Mouse (Mus musculus) layer of hippocampus, adult 2 months (tissue): ENCODE data around the gene Guk1. TPM values are rescaled to one million over a fixed set of nuclear protein-coding genes. Genes with fewer than 3 reads are reported as not detected.
A peak's percentile ranks its signal among the peaks of the same experiment; 100 is the strongest.

Experiments used
- DNase-seq, 2 experiments: peaks; one replicate each; pipeline ENCODE4 v3.0.0; 2022; ENCODE audit warnings: low spot score in 2 of 2
- H3K27ac ChIP-seq: fragments of 200-600 bp; 2 replicates; pipeline ENCODE4 v1.8.1; 2022
- H3K4me3 ChIP-seq: fragments of 200-600 bp; 2 replicates; pipeline ENCODE4 v1.8.1; 2022; ENCODE audit warnings: mild to moderate bottlenecking
- CTCF ChIP-seq: fragments of 200-600 bp; conservative IDR thresholded peaks from 2 replicates; pipeline ENCODE4 v1.8.1; 2022; ENCODE audit warnings: antibody characterized with exemption, mild to moderate bottlenecking, moderate library complexity
- total RNA-seq, 2 experiments: library from RNA; stranded (reverse); gene quantifications; 2 replicates each; pipeline ENCODE4 v1.2.3; 2021

Guk1 gene
- total RNA-seq, 2 experiments from 2014 or later, result 134 to 136 TPM

- DNase-seq, result peak; percentile 96
- Histone ChIP-seq H3K4me3 (peak within 1 kb of the TSS; percentile 100), H3K27ac (peak within 1 kb of the TSS; percentile 90)
- no peak for TF ChIP-seq CTCF
Observed at GRCm38 (mm10) chr11:59208153-59208831, 16.3 kb upstream of the Guk1 start, which contains the start of gene 2310033P09Rik. Gene 2310033P09Rik, plus strand, starts transcription at chr11:59208321.

DNA sequence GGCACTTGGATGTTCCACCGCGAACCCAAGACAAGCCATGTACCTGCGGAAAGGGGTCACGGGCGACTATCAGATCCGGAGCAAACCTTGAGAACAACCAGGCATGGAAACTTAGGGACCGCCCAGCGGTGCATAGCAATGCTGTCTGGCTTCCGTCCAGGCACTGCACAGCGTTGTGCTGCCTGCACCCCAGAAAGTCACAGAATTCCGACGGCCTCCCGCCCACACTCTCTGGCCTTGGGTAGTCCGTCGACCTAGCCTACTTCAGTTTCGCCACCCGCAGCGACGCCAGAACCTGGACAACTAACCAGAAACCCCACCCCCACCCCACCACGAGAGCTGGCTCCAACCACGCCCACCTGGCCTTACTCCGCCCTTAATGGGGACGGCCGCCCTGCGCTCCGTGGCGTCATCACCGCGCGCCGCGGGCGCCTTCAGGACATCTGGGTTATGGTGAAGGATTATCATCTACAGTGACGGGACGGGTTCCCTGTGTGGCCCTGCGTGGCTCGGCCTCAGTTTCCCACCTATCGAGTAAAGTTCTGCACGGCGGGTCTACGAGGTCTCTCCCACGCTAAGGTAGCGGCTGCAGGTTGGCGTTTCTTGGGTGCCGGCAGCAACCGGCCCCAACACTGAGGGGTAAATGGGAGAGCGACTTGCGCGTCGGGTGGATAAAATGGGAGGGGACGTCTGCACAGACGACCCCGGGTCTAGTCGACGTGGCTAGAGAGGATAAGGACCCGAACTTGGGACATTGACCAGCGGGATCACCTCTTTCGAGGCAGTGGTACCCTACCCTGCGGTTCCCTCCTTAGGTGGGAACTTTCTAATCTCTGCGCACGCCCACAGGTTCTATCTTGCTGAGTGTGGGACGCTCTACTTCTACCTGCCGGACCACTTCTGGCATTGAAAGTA lies 10.3 kb upstream of the Guk1 start, which contains the start of gene Mrpl55:
Mrpl55 (plus strand) TSS at position 406 of the 915 bp plus-strand sequence.
- peak; percentile 93 to 95 for DNase-seq
- Histone ChIP-seq H3K27ac (peak within 1 kb of the TSS; percentile 91), H3K4me3 (peak within 1 kb of the TSS; percentile 93)
- no peak for TF ChIP-seq CTCF

DNA sequence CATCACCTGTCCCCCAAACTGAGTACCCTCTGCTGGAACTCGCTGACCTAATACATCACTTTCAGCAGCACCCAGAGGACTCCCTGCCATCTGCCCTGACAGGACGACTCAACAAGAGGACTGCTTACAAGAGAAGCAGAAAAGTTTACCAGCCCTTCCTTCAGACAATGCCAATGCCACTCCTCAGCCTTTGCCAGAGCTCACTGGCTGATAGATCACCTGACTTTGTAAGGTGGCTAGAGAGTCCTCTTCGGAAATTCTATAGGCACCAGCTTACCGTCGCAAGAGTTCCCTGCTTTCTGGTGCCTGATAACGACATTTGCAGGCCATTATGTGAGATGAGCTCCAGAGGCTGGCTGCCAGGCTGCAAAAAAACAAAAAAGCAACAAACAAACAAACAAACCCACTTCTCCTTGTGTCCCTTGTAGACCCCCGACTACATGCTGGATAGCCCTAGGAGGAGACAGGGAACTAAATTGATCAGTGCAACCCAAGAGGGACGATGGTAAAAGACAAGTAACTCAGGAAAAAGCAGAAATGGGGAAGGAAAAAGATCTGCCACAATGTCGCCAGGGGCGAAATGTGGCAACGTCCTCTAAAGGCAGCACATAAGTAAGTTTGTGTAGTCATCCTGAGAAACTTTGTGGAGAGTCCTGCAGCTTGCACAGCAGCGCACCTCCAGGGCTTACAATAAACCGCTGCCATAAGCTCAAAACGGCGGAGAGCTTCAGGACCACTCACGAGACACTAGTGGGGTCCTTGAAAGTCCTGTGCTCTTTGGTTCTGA lies 9.4 kb upstream of the Guk1 start:
- Histone ChIP-seq H3K4me3 (peak overlapping the region; percentile 93), H3K27ac (peak overlapping the region; percentile 91)
- TF ChIP-seq CTCF, result no peak
- no peak for DNase-seq

DNA sequence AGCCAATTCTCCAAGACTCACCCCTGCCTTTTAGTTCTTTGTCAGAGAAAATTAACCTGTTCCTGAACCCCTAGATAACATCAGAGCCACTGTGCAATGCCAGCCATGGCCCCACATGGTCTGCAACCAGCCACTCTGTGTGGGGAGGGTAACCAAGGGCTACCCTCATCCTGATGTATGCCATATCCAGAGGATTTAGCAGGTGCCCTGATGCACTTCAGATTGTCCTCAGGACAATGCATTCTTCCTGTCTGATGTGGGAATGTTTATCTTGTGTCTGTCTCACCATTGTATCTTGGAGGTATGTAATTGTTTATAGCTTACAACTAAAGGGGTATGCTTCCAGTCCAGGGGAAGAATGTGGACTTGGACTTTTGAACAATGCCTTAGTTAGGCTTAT lies 4.2 kb upstream of the Guk1 start:
- no peak for TF ChIP-seq CTCF
- DNase-seq, result no peak
- no peak overlapping the region for H3K4me3 ChIP-seq
- no peak overlapping the region for H3K27ac ChIP-seq

GRCm38 (mm10) chr11:59191231-59192058 lies 567 bp downstream of the Guk1 start:
- no peak for TF ChIP-seq CTCF
- Histone ChIP-seq H3K4me3 (peak overlapping the region; percentile 89), H3K27ac (peak overlapping the region; percentile 90)
- peak; percentile 89 to 92 for DNase-seq

DNA sequence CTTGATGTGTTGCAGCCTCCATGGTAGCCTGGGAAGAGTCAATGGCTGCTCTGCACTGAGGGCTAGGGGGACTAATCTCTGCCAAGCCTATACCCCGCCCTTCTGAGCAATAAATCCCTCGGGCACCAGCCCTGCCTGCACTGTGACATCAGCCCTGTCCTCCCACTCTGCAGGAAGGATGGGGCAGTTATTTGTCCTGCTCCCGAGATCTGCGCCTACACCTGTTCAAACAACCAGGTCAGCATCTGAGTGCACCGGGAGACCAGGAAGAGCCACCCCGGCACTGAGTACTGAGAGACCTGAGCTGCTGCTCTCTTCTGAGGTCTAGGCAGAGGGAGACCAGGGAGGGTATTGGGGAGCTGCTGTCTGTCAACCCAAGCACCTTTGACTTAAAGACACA lies 4.3 kb downstream of the Guk1 start:
- DNase-seq, result no peak
- no peak overlapping the region for H3K27ac ChIP-seq
- no peak overlapping the region for H3K4me3 ChIP-seq
- no peak for TF ChIP-seq CTCF

DNA sequence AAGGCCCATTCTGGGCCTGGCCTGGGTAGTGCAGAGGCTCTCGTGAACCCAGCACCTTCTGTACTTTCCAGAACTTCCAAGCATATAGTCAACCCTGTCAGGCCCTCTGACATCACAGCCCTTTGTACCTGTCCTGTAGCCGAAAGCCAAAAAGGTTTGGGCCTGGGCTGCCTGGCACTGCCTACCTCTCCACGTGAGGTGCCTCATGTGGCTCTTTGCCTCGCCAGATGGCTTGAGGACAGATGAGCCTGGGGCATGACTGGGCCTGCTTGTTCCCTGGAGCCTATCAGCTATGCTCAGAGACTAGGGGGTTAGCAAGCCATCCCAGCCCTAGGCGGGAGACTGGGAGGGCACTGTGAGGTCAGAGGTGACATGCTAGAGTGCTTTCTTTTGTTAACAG lies 6.5 kb downstream of the Guk1 start:
- TF ChIP-seq CTCF, result no peak
- no peak for DNase-seq
- no peak overlapping the region for H3K4me3 ChIP-seq
- H3K27ac ChIP-seq, result no peak overlapping the region

DNA sequence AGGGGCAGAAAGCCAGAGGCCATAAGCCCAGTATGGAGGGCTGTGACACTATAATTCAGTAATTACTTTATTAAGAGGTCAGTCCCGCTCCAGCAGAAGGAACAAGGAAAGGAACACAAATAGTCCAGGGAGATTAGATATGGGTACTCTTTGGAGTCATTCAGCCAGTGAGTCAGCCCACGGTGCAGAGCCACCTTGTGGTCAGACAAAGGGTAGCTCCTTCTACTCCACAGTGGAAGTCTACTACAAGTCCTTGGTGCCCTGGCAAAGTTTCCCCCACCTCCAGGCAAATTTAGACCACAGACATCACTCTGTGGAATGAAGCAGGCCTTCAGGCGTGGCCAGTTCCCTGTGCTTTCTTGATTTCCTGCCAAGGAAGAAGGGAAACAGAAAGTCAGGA lies 8.2 kb downstream of the Guk1 start:
- peak; percentile 95 for TF ChIP-seq CTCF
- Histone ChIP-seq H3K4me3 (no peak overlapping the region), H3K27ac (peak overlapping the region; percentile 81)
- peak in 1 of 2 experiments; percentile 61 for DNase-seq

- peak within 1 kb of the TSS; percentile 81 for H3K27ac ChIP-seq
- DNase-seq, result no peak
- no peak; the same call in 1 of the 2 replicates for TF ChIP-seq CTCF
- peak within 1 kb of the TSS; percentile 5 for H3K4me3 ChIP-seq
Observed at GRCm38 (mm10) chr11:59182864-59183331, 9.1 kb downstream of the Guk1 start, which contains the start of gene Gjc2. Gene Gjc2, minus strand, starts transcription at chr11:59183213.

- no peak for DNase-seq
- no peak overlapping the region for H3K27ac ChIP-seq
- no peak overlapping the region for H3K4me3 ChIP-seq
- no peak for TF ChIP-seq CTCF
Observed at GRCm38 (mm10) chr11:59176921-59177320, 15.1 kb downstream of the Guk1 start.

DNA sequence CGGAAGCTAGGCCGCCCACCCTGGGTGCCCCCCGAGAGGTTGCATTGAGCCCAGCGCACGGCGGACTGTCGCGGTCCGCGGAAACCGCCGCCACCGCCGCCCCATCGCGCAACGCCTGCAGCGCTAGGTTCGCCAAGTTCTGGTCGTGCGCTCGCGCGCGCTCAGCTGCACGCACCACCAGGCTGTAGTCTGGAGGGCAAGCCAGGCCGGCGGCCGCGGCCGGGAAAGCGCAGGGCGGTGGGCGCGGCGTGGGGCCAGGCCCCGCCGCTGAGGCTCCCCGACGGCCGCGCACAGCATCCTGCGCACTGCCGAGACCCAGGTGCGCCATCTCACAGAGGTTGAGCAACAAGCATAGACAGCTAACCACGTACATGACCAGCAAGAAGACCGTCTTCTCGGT lies 15.5 kb downstream of the Guk1 start:
- no peak for DNase-seq
- no peak for TF ChIP-seq CTCF
- Histone ChIP-seq H3K4me3 (no peak overlapping the region), H3K27ac (no peak overlapping the region)
